Mouse (Mus musculus) neutrophil, adult 5-6 weeks (primary cell): ENCODE measurements around the gene Ppp1r12b. TPM values are rescaled to one million over a fixed set of nuclear protein-coding genes. Genes with fewer than 3 reads are reported as not detected.

Source experiments
- ATAC-seq: fragments of 151-379, 151-347 bp; 2 replicates; pipeline ENCODE4 v1.8.0; 2017; ENCODE audit warnings: mild to moderate bottlenecking, moderate TSS enrichment; ENCODE audit not compliant: insufficient number of reproducible peaks, poor library complexity, low FRiP score, severe bottlenecking; ENCODE audit errors: extremely low read depth
- total RNA-seq: library from RNA; stranded (forward); fragments of 200-1000 nt; gene quantifications from 2 replicates; pipeline ENCODE4 v1.2.3, GENCODE M21; 2017

Ppp1r12b gene
- total RNA-seq, 1 experiment from 2014 or later = 12.9 TPM

DNA sequence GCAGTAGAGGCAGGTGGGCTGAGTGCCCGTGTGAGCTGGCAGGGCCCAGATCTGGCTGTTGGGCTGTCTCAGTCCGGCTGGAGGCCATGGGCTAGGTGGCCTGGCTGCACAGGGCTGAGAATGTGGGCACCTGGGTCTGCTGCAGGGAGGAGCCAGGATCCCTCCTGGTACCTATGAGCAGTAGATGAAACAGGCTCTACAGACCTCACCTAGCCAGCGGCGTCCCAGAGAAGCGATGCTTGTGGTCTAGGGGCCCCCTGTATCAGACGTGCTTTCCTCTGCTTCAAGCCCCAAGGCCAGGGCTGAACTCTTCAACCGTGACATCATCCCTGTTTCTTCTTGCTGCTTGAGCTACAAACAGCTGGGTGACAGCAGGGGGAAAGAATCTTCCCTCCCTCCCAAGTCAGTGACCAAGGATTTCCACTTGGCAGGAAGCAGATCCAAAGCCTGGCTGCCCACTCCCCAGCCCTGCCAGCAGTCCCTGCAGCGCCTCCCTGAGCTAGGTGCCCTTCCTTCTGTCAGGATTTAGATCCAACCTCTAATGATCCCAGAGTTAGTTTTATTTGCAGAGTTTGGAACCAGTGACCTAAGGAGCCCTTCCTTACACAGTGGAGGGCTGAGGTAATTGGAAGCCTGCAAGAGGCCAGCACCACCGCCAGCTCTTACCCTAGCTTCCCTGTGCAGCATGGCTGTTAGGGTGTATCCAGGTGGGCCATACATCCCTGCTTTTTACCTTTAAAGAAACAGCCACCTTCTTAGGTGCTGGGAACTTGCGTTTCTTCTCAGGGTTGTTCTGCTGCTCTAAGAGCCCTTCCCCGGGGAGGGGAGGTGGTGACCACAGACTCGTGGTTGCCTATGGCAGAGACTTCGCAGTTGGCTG is 201.8 kb downstream of the Ppp1r12b start:
- no peak for ATAC-seq

DNA sequence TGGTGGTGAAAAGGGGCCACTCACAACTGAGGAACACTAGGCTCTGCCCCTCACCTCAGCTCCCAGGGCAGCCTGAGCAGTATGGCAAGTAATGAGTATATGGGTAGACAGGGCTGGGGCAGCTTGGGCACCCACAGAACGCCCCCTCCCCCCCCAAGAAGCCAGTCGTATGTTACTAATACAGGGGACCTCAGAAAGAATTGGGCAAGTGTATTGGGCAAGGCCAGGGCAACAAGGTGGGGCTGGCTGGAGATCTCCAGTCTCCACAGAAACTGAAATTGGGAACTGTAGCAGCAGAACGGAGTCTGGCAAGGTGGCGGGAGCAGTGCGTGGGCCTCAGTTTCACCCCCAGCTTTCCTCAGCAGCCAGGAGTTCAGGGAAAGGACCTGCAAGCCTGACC is 203.3 kb downstream of the Ppp1r12b start:
- ATAC-seq = no peak

- ATAC-seq = no peak
These were observed 205.9 kb downstream of the Ppp1r12b start for GRCm38 (mm10) chr1:134749889-134750288.

DNA sequence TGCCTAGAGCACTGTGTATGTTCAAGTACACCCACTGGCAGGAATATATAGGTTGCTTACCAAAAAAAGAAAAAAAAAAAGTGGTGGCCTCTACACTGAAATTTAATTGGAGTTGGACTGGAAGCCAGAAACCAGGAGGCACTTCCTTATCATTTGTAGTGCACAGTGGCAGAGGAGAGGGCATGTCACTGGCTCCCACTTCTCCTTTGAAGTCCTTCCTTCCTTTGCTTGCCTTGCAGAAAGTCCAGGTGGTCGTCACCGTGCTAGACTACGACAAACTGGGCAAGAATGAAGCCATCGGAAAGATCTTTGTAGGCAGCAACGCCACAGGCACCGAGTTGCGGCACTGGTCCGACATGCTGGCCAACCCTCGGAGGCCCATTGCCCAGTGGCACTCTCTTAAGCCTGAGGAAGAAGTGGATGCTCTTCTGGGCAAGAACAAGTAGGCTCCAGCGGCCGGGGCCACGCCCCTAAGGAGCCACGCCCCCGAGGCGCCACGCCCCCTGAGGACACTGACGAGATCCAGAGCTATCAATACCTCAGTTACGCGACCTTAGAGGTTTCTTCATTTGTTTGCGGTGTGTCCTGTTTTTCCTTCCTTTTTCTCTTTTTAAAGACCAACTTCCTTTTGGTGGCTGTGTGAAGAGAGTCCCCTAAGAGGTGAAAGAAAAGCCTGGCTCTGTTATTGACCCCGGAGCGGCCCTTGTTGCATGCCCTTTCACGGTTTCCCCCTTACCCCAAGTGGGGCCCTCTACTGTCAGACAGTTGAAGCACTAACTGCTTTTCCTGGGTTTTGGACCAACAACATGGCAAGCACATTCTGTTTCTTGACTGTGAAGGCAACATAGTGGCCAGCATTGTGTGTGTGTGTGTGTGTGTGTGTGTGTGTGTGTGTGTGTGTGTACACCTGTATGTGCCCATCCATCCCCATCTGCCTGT is 208.2 kb downstream of the Ppp1r12b start:
- ATAC-seq = 0 out of 2 replicates have a peak, but pooled peaks have one; percentile 27

DNA sequence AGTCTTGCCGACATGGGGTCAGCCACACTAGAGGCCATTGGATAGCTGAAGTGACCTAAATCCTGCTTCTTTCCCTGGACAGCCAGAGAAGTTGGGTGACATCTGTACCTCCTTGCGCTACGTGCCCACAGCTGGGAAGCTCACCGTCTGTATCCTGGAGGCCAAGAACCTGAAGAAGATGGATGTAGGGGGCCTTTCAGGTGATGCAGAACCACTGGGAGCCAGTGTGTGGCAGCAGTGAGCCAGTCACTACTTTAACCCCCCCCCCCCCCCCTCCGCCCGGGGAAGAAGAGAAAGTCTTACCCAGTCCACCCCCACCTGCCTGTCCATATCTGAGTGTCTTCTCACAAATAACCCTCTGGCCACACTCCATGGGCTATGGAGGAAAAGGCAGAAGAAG is 210.1 kb downstream of the Ppp1r12b start:
- ATAC-seq = no peak; the same call in 1 of the 2 replicates

- ATAC-seq = no peak
These were observed 213.6 kb downstream of the Ppp1r12b start for GRCm38 (mm10) chr1:134741946-134742661.

- ATAC-seq = no peak
These were observed 214.3 kb downstream of the Ppp1r12b start for GRCm38 (mm10) chr1:134741433-134741832.

DNA sequence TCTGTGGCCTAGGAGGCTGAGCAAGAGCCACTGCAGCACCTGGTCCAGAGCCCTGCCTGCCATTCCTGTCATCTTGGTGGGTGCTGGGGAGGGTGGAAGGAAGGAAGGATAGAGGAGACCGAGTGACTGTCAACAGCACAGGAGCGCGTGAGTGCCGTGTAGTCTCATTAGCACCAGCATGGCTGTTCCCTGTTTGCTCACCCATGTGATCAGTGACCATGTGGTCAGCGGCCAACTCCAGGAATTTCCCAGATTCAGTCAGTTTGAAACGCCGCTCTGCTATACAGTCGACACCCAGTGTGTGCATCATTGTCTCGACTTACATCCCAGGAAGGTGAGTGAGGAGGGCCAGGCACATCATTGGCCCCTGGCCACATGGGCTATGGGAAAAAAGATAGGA is 218.3 kb downstream of the Ppp1r12b start:
- ATAC-seq = no peak

DNA sequence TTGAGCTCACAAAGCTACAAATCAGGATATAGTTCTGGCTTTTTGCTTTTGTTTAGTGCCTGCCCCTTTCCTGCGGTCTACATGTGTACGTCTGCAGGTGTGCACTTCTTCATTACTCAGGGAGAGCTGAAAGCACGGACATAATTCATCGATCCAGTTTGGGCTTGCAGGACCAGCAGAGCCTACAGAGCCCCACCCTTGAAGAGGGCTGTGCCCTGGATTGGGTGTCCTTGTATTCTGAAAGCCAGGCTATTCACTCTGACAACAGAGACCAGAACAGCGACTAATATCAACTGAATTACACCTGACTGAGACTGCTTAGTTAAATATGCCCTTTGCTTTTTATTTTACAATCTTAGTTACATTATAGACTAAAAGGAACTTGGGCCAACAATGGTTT is 222.1 kb downstream of the Ppp1r12b start:
- no peak for ATAC-seq

DNA sequence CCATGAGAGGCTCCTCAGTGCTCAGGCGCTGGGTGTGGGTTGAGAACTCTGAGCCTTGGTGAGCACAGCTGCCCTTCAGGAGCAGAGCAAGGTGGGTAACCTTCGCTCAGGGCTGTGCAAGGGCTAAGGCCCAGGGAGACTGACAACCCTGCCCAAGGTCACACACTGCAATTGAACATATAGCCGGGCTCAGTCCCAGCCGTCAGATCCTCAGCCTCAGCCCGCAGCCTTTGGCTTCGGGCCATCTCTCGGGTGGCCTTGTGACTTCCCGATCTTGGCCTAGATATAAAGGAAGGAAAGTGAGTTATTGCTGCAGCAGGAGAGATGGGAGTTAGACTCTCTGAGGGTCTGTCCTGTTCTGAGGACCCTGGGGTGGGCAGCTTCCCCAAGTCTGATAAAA is 228.5 kb downstream of the Ppp1r12b start:
- no peak for ATAC-seq

- no peak for ATAC-seq
These were observed 229.3 kb downstream of the Ppp1r12b start for GRCm38 (mm10) chr1:134726480-134726879.

- no peak; the same call in 1 of the 2 replicates for ATAC-seq
These were observed 230.5 kb downstream of the Ppp1r12b start for GRCm38 (mm10) chr1:134725276-134725675.

DNA sequence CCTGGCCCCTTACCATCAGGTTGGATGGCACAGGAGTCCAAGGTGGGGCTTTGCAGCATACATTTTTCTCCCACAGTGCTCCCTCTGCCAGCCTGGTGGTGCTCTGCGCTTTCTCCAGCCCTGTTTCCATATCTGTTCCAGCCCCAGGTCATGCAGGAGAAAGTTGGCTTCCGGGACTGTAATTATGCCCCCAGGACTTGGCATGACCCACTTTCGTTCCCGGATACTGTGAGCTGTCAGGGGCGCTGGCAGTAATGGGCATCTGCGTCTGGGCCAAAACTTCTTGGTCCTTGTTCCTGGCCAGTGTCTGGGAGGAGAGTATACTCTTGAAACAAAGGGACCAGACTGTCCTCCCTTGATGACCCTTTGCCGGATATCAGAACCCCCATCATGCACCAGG is 232.9 kb downstream of the Ppp1r12b start:
- no peak for ATAC-seq

DNA sequence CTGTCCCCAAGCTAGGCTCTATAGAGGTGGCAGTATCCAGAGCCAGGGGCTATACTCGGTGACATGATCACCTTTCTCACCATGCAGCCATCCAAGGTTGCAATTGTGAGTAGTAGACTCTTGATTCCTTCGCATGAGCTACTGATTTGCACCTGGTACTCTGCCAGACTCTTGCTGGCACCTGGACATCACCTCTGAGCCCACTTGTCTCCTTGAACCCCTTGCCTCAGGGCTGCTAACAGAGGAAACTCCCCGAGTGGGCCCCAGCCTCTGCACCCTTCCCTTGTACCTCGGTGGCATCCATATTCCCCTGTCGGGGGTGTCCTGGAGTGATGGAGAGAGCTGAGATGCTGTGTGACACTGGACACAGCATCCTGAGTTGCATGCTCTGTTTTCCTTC is 234.3 kb downstream of the Ppp1r12b start:
- ATAC-seq = no peak

- ATAC-seq = peak; percentile 44
These were observed 235.9 kb downstream of the Ppp1r12b start for GRCm38 (mm10) chr1:134719718-134720304.

- ATAC-seq = no peak
These were observed 240.7 kb downstream of the Ppp1r12b start for GRCm38 (mm10) chr1:134715092-134715491.

DNA sequence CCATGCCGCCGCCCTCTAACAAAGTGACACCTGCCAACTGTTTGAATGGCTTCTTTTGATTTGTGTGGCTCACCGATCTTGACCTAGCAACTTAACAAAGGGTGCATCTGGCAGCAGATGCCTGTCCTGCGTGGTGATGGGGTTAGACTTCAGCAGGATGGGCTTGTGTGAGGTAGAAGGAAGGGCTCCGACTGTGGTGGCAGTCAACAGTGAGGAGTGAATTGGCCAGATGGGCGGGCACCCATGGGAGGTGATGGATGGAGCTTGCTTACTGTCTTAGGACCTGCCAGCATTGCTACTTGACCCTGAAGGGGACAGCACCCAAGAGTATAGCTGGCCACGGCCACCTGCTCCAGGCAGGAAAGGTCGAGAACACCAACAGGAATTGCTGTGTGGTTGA is 241.6 kb downstream of the Ppp1r12b start:
- ATAC-seq = no peak

- ATAC-seq = no peak
These were observed 242.2 kb downstream of the Ppp1r12b start for GRCm38 (mm10) chr1:134713421-134713969.
